Mouse (Mus musculus): ENCODE data around the gene Ipo8.

Gene Ipo8

DNA sequence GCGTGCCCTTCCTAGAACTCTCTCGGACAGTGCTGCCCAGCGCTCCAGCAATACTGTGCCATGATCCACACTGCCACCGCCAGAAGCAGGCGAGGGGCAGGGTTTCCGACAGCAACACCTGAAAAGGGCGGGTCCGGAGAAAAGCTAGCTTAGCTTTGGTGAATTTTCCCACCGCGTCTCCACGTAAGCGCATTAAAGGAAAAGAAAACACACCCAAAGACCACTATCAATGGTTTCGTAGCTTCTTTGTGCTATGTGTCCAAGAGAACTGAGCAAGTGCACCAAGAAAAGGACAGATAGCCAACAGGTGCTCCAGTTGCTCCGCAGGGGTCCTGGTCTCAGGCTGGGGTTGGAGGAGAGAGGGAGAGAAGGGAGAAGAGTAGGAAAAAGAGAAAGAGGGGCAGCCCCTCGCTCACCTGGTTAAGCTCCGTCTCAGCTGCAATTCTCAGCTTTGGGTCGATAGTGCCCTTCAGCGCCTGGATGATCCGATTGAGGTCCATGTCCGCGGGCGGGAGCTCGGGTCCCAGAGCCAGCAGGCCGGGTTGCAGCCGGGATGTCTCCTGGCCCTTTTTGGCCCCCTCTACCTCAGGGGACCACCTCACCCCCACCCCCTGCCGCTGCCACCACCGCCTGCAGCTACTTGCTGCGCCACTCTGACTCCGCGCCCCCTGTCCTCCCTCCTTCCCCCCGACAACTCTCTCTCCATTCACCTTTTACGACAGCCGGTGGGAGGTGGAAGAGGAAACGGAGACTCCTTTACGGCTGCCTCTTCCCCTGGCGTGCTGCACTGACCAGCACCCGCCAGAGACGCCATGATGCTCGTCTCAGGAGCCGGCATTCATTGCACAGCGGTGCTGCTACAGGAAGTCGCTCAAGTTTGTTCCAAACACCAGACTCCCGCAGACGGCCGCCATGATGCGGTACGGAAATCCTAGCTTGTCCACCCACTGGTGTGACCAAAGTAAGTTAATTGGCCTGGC is at the start of gene Ipo8:
TSS of gene Ipo8 (minus strand) at position 720 of the 980 bp plus-strand sequence.
- DNase-seq = peak; percentile 82

DNA sequence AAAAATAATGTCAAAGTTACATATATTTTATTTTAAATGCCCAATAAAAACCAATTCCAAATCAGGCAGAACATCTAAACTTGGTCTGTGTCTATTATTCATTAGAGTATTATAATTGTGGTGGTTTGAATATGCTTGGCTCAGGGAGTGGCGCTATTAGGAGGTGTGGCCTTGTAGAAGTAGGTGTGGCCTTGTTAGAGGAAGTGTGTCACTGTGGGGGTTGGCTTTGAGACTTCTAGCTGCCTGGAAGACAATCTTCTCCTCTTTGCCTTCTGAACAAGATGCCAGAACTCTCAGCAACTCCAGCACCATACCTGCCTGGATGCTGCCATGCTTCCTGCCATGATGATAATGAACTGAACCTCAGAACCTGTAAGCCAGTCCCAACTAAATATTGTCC is 42.6 kb upstream of the Ipo8 start:
- no peak for DNase-seq

GRCm38 (mm10) chr6:148845629-148846028 is 14.4 kb upstream of the Ipo8 start:
- no peak for DNase-seq

GRCm38 (mm10) chr6:148841760-148842159 is 10.5 kb upstream of the Ipo8 start:
- no peak for DNase-seq

DNA sequence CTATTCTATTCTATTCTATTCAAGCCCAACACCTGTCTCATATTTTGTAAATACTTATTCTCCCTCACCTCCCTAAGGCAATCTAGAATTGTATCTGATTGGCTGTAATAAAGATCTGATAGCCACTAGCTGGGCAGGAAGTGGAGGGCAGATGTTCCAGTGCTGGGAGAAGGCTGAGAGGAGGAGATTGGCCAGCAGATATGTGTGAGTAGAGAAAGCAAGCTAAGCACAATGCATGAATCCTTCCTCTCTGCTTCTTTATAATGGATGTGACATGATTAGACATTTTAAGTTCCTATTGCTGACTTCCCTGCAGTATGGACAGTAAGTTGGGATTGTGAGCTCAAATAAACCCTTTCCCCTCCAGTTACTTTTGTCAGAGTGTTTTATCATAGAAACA is 7.2 kb upstream of the Ipo8 start:
- DNase-seq = no peak

- DNase-seq = no peak
These were observed 458 bp upstream of the Ipo8 start for GRCm38 (mm10) chr6:148831728-148832121.

DNA sequence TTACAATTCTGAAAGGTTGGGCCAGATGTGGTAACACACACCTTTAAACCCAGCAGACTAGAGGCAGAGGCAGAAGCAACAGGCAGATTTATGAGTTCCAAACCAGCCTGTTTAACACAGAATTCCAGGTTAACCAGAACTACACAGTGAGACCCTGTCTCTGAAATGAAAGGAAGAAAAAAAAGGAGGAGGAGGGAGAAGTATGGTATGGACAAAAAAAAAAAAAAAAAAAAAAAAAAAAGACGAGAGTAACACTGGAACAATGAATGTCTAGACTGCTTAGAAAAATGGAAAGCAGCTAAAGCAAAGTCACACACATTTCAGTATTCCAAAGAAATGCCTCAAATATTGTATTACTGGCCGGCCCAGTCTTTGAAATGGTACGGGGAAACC is 916 bp downstream of the Ipo8 start:
- no peak for DNase-seq

DNA sequence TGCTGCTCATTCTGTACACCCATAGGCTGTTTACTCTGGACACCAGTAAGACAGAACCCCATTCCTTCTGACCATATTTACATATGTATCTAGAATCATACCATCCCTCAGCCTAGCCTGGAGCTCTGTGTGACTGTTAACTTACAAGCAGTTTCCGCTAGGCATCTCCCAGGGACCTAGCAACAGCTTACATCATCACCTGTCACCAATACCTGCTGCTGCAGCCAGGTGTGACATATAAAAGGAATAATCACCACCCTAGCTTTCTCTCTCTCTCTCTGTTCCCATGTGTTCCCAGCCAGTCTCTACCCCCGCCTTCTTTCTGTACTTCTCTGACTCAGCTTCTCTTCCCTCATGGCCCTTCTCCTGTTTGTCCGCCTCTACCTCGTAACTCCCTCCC is 5.1 kb downstream of the Ipo8 start:
- no peak for DNase-seq

- DNase-seq = no peak
These were observed 12.5 kb downstream of the Ipo8 start for GRCm38 (mm10) chr6:148818624-148819343.

DNA sequence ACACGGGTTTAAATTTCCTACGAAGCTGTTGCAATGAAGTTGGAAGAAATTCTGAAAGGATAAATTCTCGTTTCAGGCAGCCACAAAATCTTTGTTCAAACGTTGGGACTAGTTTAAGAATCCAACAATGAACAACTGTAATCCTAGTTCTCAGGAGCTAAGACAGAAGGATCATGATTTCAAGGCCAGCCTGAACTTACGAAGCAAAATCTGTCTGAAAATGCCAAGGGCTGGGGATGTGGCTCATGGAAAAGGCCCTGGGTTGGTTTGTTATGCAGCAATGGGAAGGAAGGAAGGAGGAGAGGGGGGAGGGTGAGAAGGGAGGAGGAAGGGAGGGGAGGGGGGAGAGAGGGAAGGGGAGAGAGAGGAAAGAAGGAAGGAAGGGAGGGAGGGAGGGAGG is 14.5 kb downstream of the Ipo8 start:
- no peak for DNase-seq

- no peak for DNase-seq
These were observed 20.1 kb downstream of the Ipo8 start for GRCm38 (mm10) chr6:148811117-148811516.

GRCm38 (mm10) chr6:148799773-148800172 is 31.5 kb downstream of the Ipo8 start:
- no peak for DNase-seq

- no peak for DNase-seq
These were observed 36.1 kb downstream of the Ipo8 start for GRCm38 (mm10) chr6:148795145-148795544.

- no peak for DNase-seq
These were observed 42.1 kb downstream of the Ipo8 start for GRCm38 (mm10) chr6:148789010-148789673.

GRCm38 (mm10) chr6:148786186-148786585 is 45.1 kb downstream of the Ipo8 start:
- no peak for DNase-seq

GRCm38 (mm10) chr6:148784418-148784817 is 46.8 kb downstream of the Ipo8 start:
- DNase-seq = no peak

- DNase-seq = no peak
These were observed 55.0 kb downstream of the Ipo8 start for GRCm38 (mm10) chr6:148776236-148776635.

DNA sequence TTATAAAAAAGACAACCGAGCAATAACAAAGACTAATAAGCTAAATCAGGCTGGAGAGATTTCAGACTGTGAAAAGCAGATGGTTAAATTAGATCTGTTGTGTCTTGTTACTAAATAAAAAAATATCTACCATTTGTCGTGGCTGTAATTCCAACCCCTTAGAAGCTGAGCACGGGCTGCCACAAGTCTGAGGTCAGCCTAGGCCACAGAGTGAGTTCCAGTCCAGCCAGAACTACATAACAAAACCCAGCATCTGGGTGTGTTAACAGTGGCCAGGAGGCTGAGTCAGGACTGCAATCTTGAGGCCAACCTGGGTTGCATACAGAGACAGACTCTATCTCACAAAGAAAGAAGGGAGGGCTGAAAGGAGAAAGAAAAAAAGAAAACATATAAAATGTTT is 59.8 kb downstream of the Ipo8 start:
- DNase-seq = no peak

DNA sequence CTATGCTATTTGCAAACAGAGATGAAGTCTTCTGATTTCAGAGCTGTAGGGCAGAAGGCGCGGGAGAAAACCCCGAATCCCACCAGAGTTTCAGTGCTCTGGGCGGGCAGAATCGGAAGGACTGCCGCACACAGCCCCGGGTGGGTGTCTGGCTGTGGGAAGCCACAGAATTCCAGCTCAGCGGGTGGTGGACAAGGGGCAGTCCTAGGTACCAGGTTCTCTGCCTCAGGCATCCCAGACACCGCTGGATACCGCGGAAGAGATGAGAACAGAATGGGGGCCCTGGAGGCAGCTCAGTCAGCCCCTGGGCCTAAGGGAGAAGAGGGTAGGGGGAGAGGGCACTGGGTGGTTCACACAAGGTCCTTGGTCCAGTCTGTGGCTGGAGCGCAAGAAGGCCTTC is 62.8 kb downstream of the Ipo8 start:
- DNase-seq = no peak

- no peak for DNase-seq
These were observed 64.0 kb downstream of the Ipo8 start for GRCm38 (mm10) chr6:148767228-148767627.

DNA sequence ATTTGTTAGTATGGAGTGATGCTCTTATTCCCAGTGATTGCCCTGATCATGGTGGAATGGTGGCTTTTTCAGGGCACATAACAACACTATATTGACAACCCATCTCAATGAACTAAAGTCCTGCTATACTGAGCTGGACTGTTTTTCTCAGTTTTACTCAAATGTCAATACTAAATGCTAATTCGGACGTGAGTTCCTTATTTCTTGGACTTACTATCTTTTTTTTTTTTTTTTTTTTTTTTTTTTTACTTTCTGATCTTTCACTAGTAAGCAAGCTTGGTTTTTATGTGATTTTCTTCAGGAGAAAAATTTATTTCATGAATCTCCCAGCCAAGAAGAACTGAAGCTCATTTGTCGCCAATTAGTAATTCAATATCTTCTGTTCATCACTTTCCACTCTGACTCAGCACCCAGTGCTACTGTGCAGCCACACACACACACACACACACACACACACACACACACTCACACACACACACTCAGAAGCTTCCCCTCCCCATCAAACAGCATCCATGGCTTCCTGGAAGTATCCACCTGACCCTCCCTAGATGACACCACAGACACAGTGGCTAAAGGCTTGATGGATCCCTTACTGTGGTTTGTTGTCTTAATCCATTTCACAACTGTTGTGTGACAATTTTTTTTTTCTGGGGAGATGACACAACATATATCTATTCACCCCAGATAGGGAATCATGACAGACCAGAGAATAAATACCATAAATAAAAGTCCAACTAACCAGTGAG is 69.1 kb downstream of the Ipo8 start:
- no peak for DNase-seq

DNA sequence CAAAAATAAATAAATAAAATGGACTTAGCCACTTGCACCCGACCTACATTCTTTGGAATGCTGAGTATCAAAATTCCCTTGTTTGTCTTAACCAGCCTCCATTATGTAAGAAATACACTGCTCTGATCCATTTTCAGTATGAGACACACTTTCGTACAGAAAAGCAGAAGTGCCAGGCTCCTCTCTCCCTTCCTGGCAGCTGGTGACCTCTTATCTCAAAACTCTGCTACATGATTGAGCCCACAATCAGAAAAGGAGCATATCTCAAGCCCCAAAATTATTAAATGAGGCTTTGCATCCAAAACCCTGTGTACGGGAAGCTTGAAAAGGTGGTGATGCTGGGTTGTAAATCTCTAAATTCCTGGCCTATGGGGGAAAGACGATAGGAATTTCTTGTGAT is 69.8 kb downstream of the Ipo8 start:
- DNase-seq = no peak

- DNase-seq = no peak
These were observed 74.7 kb downstream of the Ipo8 start for GRCm38 (mm10) chr6:148756535-148756934.

Data from right cerebral cortex, postnatal 4 days (tissue).